Mouse (Mus musculus) liver, postnatal 0 days (tissue): Measurements from ENCODE around the gene Tmem170b. TPM values are rescaled to one million over a fixed set of nuclear protein-coding genes. Genes with fewer than 3 reads are reported as not detected.

Experiments
- ATAC-seq: fragments of 200-750 bp; cut with Nextera tagmentation; 2 replicates; pipeline ENCODE4 v1.8.0; 2017; ENCODE audit warnings: mild to moderate bottlenecking, moderate library complexity
- DNase-seq: peaks from one replicate; pipeline ENCODE4 v3.0.0-alpha.2; 2016
- H3K27ac ChIP-seq: fragments of 300-500 bp; sonication (generic); 2 replicates; pipeline ENCODE4 v1.5.1; 2014; ENCODE audit warnings: antibody characterized with exemption, moderate library complexity, mild to moderate bottlenecking, low read depth
- H3K27me3 ChIP-seq: fragments of 300-500 bp; sonication (generic); 2 replicates; pipeline ENCODE4 v1.6.1; 2014; ENCODE audit warnings: low read length, control low read depth, mixed read lengths; ENCODE audit not compliant: insufficient read depth
- H3K36me3 ChIP-seq: fragments of 300-500 bp; sonication (generic); replicated peaks from 2 replicates; pipeline ENCODE4 v1.6.1; 2014; ENCODE audit warnings: mild to moderate bottlenecking, control low read depth, low read length, moderate library complexity, mixed read lengths; ENCODE audit not compliant: insufficient read depth
- H3K4me1 ChIP-seq: fragments of 300-500 bp; sonication (generic); 2 replicates; pipeline ENCODE4 v1.6.1; 2014; ENCODE audit warnings: antibody characterized with exemption, mild to moderate bottlenecking, control low read depth; ENCODE audit not compliant: insufficient read depth
- H3K4me2 ChIP-seq: fragments of 300-500 bp; sonication (generic); 2 replicates; pipeline ENCODE4 v1.6.1; 2014; ENCODE audit warnings: low read depth, mild to moderate bottlenecking, low read length, moderate library complexity, mixed read lengths
- H3K4me3 ChIP-seq: fragments of 300-500 bp; sonication (generic); 2 replicates; pipeline ENCODE4 v1.5.1; 2014; ENCODE audit warnings: low read depth, low read length
- H3K9ac ChIP-seq: fragments of 300-500 bp; sonication (generic); replicated peaks from 2 replicates; pipeline ENCODE4 v1.6.1; 2014; ENCODE audit warnings: mild to moderate bottlenecking, moderate library complexity
- H3K9me3 ChIP-seq: fragments of 300-500 bp; sonication (generic); 2 replicates; pipeline ENCODE4 v1.6.1; 2016; ENCODE audit warnings: mild to moderate bottlenecking, control low read depth, low read length, mixed read lengths
- CTCF ChIP-seq: sonication (generic); IDR thresholded peaks from 2 replicates; pipeline ENCODE4 v1.5.1; 2016; ENCODE audit warnings: antibody characterized with exemption, low read depth
- EP300 ChIP-seq: IDR thresholded peaks from 2 replicates; pipeline ENCODE4 v1.6.1; 2016; ENCODE audit warnings: antibody characterized with exemption, low read depth, mild to moderate bottlenecking
- WGBS: fragments of 180-500 bp; shearing (Covaris S2); extraction: QIAGEN DNeasy Blood & Tissue Kit; methylation state at CpG from one replicate; pipeline ENCODE4 v1.1.7; 2014; ENCODE audit not compliant: insufficient replicate concordance; 5-methylcytosine and 5-hydroxymethylcytosine counted together
- polyA plus RNA-seq: library from polyadenylated mRNA; unstranded; fragments of >200 nt; fragmentation: Nextera tagmentation; extraction: Ambion mirVana; gene quantifications from 2 replicates; pipeline ENCODE4 v1.2.1, GENCODE M21; 2015

The Tmem170b gene
- polyA plus RNA-seq, 1 experiment from 2014 or later, result 5.7 TPM

DNA sequence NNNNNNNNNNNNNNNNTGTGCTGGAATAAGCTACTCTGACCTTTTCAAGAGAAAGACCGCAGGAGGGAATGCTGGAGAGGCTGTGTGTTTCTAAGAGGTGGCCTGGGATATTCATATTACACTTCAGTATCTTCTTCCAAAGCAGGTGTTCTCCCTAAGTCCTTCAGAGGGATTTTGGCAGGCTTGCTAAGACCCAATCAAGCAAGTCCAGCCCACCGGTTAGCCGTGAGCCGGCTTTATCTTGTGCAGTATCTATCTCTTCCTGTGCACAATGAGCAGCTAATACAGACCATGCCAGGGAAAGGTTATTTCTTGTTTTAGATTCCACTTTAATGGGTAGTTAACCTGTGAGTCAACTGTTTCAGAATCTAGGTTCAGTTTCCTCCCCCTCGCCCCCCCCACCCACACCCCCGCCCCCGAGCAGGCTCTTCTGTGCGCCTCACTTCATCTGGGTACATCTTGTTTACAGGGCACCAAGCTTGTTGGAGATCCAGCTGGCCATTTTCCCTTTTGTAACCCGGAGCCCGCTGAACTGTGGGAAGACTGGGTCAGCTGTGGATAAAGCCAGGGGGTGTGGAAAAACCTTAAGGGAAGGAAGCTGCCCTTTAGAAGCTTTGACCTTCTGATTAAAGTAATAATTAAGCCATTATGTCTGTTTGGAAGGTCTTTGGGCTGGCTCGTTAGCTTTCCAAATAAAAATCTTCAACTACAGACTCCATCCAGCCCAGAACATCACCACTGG lies 54.5 kb downstream of the Tmem170b start:
- no peak for DNase-seq
- ATAC-seq, result no peak
- 64% methylated on average over 11 of the region's 11 CpGs for whole genome bisulfite sequencing
- H3K4me3 ChIP-seq, result no peak overlapping the region
- no peaks in the 10 kb centered on the region for H3K36me3 ChIP-seq
- H3K4me1 ChIP-seq, result peaks cover 3% of the 10 kb centered on the region; the same call in 1 of the 2 replicates
- H3K27me3 ChIP-seq, result no peaks in the 10 kb centered on the region
- no peak overlapping the region for H3K27ac ChIP-seq
- TF ChIP-seq EP300, result no peak
- no peak for TF ChIP-seq CTCF
- H3K9ac ChIP-seq, result no peak overlapping the region
- H3K4me2 ChIP-seq, result no peak overlapping the region
- H3K9me3 ChIP-seq, result no peaks in the 10 kb centered on the region

DNA sequence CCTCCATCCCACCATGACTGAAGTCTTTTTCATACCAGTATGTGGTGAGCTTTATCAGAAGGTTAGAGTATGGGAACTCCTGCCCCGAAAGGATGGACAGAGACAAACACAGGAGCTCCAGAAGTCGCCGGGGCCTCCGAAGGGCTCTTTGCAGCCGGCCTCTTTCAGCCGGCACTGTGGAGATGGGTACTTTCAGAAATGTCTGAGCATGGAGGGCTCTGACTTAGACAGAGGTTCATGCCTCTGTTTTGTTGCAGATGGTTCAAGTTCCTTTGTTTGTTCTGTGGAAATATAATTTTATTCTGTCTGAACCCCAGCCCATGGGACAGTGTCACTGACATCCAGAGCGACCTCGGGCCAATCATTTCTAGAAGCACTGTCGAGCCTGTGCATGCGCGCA lies 55.4 kb downstream of the Tmem170b start:
- no peak overlapping the region for H3K9ac ChIP-seq
- H3K4me3 ChIP-seq, result no peak overlapping the region
- no peaks in the 10 kb centered on the region for H3K27me3 ChIP-seq
- H3K4me1 ChIP-seq, result peaks cover 3% of the 10 kb centered on the region; the same call in 1 of the 2 replicates
- ATAC-seq, result no peak
- no peak for DNase-seq
- no peaks in the 10 kb centered on the region for H3K9me3 ChIP-seq
- WGBS, result 85% methylated on average over 11 of the region's 11 CpGs
- no peak overlapping the region for H3K27ac ChIP-seq
- no peaks in the 10 kb centered on the region for H3K36me3 ChIP-seq
- no peak overlapping the region for H3K4me2 ChIP-seq
- TF ChIP-seq CTCF (no peak), EP300 (no peak)

DNA sequence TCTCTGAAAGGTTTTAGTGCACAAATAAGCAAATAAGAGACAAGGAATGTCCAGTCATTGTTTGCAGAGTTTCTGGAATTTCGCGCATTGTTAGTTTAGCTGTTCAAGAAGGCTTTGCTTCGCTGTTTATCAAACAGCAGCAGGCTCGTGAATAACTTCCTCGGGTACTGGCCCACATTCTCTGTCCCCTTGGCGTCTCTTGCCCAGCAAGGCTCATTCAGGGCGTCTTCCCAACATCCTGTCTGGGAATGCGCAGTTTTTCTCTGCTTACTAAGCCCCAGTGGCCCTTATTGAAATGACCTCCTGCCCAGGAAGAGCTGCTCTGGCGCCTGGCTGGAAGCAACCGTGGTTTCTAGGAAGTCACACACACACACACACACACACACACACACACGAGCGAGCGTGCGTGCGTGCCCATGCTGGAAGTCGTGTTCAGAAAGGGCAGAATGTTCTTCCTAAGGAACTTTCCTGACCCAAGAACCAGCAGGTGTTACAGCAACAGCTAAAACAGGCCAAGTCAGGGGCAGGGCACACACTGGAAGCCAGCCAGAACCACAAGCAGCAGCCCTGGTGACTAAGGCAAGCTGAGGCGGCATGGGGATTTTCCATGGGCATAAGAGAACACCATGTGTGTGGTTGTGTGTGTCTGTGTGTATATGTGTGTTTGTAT lies 56.8 kb downstream of the Tmem170b start:
- ATAC-seq (peak; percentile 54), DNase-seq (peak; percentile 54)
- Histone ChIP-seq H3K4me2 (0 out of 2 replicates have a peak overlapping the region, but pooled peaks have one; percentile 13), H3K27me3 (no peaks in the 10 kb centered on the region), H3K27ac (peak overlapping the region; percentile 52), H3K9me3 (no peaks in the 10 kb centered on the region), H3K36me3 (no peaks in the 10 kb centered on the region), H3K9ac (no peak overlapping the region), H3K4me1 (peaks cover 3% of the 10 kb centered on the region; the same call in 1 of the 2 replicates), H3K4me3 (no peak overlapping the region)
- 29% methylated on average over 17 of the region's 17 CpGs for WGBS
- TF ChIP-seq CTCF, result no peak
- peak; percentile 39; the same call in 1 of the 2 replicates for TF ChIP-seq EP300

DNA sequence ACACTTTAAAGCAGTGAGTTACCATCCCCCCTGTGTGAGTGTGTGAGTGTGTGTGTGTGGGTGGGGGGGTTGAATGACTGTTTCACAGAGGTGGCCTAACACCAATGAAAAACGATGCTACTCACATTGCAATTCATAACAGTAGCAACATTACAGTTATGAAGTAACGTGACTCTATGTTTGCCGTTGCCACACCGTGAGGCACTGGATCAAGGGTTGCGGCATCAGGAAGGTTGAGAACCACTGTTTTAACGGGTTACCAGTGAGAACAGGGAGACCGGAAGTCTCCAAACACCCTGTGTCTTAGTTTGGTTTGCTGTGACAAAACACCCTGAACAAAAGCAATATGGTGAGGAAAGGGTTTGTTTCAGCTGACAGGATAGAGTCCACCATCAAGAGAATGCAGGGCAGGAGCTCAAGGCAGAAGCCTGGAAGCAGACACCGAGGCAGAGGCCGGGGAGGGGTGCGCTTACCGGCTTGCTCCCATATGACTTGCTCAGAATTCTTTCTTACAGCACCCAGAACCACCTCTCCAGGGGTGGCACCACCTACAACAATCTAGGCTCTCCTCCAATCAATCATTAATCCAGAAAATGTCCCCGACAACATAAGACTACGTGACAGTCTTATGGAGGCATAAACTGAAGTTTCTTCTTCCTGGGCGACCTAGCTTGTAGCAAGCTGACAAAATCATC lies 57.9 kb downstream of the Tmem170b start:
- TF ChIP-seq CTCF (no peak), EP300 (no peak)
- H3K36me3 ChIP-seq, result no peaks in the 10 kb centered on the region
- no peak for ATAC-seq
- WGBS, result 75% methylated on average over 14 of the region's 14 CpGs
- no peak for DNase-seq
- no peaks in the 10 kb centered on the region for H3K9me3 ChIP-seq
- no peak overlapping the region for H3K9ac ChIP-seq
- H3K4me1 ChIP-seq, result peaks cover 3% of the 10 kb centered on the region; the same call in 1 of the 2 replicates
- no peak overlapping the region; the same call in 1 of the 2 replicates for H3K27ac ChIP-seq
- no peak overlapping the region for H3K4me2 ChIP-seq
- H3K27me3 ChIP-seq, result no peaks in the 10 kb centered on the region
- no peak overlapping the region for H3K4me3 ChIP-seq

DNA sequence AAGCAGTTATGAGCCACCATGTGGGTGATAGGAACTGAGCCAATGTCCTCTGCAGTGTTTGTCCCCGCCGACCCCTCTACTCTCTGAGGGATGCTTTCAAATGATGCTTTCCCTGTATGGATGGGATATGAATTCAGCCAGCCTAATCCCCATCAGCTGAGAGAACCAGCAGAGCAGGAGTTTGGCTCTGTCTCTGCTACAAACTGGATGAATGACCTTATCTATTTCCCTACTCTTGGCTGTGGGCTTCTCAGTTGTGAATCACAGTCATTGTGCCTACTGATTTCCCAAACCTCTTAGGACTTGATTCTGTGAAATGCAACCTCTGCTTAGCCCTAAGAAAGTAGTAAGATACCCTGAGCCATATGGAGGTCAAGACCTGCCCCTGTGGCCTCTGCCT lies 64.2 kb downstream of the Tmem170b start:
- Histone ChIP-seq H3K27ac (no peak overlapping the region), H3K4me3 (no peak overlapping the region), H3K36me3 (no peaks in the 10 kb centered on the region), H3K9ac (no peak overlapping the region), H3K4me1 (no peaks in the 10 kb centered on the region), H3K27me3 (no peaks in the 10 kb centered on the region), H3K4me2 (no peak overlapping the region), H3K9me3 (no peaks in the 10 kb centered on the region)
- TF ChIP-seq EP300, result no peak
- no peak for TF ChIP-seq CTCF
- DNase-seq, result no peak
- 75% methylated on average over 2 of the region's 2 CpGs for WGBS
- ATAC-seq, result no peak
